Mouse (Mus musculus): Measurements from ENCODE around the gene Zfp704. TPM values are rescaled to one million over a fixed set of nuclear protein-coding genes. Genes with fewer than 3 reads are reported as not detected.

The Zfp704 gene
- total RNA-seq (2021): 1 to 10 TPM; 4.7 to 5.6 TPM
- long read RNA-seq, experiment 1, full-length matches to known transcripts: 1 of 4 reads
- long read RNA-seq, experiment 1, partial matches to known transcripts: 1 of 4 reads
- long read RNA-seq, experiment 1, other reads (novel, unspliced or antisense): 2 of 4 reads
- long read RNA-seq, experiment 2, full-length matches to known transcripts: 1 of 4 reads
- long read RNA-seq, experiment 2, partial matches to known transcripts: 0 of 4 reads
- long read RNA-seq, experiment 2, other reads (novel, unspliced or antisense): 3 of 4 reads

DNA sequence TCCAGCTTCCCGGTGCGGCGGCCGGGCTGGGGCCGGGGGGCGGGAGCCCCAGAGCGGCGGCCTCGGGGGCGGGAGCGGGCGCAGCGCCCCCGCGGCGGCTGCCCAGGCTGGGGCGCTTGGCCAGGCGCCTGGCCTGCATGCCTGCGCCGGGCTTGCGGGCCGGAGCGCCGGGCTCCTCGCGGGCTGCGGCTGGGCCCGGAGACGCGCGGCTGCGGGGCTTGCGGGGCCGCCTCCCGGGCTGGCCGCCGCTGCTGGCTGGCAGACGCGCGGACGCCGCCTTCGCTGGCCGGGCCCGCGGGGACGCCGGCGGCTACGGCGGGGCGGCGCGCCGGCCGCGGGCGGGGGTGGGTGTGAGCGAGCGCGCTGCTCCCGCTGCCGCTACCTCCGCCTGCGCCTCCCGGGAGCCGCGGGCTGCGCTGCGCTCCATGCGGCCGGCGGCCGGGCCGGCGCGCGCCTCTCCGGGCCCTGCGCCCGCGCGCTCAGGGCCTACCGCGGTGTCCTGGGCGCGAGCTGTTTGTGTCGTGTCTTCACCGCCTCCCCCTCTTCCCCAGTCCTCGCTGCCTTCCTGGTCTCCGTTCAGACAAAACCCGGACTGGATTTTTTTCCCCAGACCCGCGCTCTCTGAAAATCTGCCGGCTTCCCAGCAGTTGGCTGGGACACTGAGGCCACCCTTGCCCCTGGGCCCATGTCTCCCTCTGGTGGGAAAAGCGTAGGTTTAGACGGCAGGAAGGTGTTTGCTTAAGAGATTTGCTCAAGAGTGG, at the start of gene Zfp704:
Gene Zfp704 (minus strand): TSS at position 505 of the 761 bp plus-strand sequence.
- peak; percentile 80 for DNase-seq (ENCODE audit: low spot score)

- no peak for DNase-seq (ENCODE audit: low spot score)
Measured at GRCm38 (mm10) chr3:9633036-9634005, 23.4 kb upstream of the Zfp704 start.

DNA sequence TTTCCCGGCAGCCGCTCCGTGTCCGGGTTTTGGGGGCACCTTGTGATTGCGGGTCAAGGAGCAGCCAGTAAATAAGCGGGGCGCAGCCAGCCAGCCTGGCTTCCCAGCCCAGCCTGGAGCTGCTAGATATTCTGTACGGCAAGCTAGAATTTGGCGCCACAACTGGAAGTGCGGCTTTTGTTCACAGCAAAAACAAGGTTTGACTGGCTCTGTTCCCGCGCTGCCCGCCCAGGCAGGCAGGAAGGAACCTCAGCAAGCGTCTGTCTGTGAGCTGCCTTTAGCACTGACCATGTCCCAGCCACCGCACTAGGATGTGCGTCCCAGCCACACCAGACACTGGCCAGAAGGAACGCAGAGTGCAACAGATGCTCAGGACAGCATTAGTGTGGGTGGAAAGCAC, 20.1 kb upstream of the Zfp704 start:
- DNase-seq (ENCODE audit: low spot score): no peak

- no peak for DNase-seq (ENCODE audit: low spot score)
Measured at GRCm38 (mm10) chr3:9628041-9628440, 18.2 kb upstream of the Zfp704 start.

DNA sequence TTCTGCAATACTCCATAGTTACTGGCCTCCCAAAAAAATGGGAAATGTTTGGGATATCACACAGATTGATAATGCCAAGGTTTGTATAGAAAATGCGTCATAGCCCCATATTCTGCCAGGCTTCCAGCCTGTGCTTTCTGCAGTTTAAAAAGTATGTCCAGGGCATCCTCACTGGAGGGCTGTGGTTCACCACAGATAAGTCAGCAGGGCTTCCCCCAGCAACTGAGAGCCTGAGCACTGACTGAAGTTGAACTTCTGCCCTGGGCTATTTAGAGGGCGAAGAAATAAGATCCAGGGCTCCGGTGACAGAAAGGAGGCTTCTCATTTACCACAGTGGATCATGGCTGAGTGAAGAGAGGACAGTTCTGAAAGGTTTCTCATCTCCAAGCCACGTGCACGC, 16.3 kb upstream of the Zfp704 start:
- DNase-seq (ENCODE audit: low spot score): no peak

GRCm38 (mm10) chr3:9620611-9621010, 10.7 kb upstream of the Zfp704 start:
- DNase-seq (ENCODE audit: low spot score): no peak

DNA sequence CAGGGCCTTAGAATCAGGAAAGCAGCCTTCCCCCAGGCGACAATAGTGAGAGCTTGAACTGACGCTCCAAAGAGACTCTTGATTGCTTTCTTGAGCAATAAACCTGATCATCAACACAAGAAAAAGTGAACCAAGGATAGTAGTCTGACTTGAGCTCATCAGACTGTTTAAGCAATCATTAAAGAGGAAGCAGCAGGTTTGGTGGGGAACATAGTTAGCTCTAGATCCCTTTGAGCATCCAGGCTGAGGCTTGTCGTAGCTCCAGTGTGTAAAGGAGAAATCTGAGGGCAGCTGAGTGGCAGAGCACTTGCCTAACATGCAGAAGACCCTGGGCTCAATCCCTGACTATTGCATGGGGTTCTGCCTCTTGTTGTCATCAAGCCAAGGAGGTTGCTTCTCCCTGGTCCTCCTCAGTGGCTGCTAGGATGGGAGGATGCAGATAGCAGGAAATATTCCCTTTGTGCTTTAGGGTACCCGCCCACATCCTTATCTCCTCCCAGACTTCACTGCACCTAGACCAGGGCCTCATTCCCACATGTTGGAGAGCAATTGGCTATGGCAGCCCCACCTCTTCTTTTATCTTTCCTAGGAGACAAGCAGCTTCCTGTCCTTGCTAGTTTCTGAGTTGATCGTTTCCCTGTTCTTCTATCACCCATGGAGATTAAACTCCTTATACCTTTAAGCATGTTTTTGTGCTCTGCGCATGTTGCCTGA, 9.8 kb upstream of the Zfp704 start:
- no peak for DNase-seq (ENCODE audit: low spot score)

DNA sequence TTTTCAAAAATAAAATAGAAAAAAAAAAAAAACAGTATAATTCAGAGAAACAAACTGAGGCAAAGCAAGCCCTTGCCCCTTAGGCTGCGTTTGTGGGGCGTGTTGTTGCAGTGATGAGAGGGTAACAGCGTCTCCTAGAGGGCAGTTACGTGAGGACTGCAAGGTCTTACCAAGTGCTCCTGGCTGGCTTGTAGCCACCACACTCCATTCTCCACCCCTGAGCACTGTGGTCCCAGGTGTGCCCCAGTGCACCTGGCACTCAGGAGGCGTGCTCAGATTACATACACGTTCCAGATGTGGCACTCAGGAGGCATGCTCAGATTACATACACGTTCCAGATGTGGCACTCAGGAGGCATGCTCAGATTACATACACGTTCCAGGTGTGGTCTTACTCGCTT, 7.2 kb upstream of the Zfp704 start:
- no peak for DNase-seq (ENCODE audit: low spot score)

DNA sequence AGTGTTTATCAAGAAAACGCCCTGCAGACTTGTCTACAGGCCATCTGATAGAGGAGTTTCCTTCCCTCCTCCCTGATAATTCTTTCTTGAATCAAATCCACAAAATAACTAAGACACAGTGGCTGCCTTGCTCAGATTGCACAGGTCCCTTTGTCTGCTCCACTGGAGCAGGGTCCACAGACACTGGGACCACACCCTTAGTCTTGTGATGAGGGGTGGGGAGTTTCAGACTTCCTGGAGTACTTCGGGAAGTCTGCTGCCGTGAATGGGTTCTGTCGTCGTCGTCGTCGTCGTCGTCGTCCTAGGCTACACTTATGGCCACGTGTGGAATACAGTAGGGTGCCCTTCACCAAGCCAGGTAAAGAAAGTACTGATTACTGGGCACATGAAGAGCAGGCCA, 4.8 kb upstream of the Zfp704 start:
- DNase-seq (ENCODE audit: low spot score): no peak

- no peak for DNase-seq (ENCODE audit: low spot score)
Measured at GRCm38 (mm10) chr3:9614011-9614410, 4.1 kb upstream of the Zfp704 start.

- DNase-seq (ENCODE audit: low spot score): no peak
Measured at GRCm38 (mm10) chr3:9611226-9611625, 1.3 kb upstream of the Zfp704 start.

DNA sequence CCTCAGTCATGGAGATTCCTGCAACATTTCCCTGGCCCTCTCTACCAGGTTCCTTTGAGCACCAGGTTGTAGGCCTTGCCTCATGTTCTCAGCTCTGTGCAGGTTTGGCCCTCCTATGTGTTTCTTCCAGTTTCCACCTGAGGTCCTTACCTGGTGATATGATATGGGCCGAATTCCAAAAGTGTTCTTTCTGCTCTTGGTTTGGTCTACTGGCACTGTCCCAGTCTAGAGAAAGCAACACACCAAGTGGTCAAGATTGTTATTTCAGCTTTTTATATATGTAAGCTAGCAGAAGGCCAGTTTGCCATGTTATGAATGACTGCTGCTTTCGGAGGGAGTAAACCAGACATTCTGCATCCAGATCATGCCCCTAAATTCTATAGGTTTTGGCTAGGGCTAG, 541 bp upstream of the Zfp704 start:
- DNase-seq (ENCODE audit: low spot score): no peak

DNA sequence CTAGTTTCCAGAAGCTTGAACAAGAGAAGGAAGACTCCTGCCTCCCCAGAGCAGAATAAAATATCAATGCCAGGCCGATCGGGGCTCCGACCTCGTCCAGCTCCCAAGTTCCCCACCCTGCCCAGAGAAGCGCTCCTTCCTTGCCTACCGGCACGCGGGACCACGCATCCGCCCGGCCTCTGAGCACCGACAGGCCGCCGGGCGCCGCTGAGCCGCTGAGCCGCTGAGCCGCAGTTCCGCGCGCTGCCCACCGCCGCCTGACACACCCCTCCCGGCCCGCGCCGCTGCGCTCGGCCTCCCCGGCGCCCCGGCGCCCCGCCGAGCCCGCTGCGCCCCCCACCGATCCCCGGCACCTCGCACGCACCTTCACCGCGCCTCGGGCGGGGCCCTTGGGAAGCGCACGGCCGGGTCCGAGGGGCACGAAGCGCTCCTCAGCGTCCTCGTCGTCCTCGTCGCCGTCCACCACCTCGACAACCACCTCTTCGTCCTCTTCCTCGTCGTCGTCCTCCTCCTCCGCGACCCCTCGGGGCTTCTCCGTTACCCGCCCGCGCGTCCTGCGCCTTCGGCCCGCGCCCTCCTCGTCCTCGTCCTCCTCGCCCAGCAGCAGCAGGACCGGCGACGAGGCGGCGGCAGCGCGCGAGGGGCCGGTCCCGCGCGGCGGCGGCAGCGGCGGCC, 842 bp downstream of the Zfp704 start:
- peak; percentile 22 for DNase-seq (ENCODE audit: low spot score)

DNA sequence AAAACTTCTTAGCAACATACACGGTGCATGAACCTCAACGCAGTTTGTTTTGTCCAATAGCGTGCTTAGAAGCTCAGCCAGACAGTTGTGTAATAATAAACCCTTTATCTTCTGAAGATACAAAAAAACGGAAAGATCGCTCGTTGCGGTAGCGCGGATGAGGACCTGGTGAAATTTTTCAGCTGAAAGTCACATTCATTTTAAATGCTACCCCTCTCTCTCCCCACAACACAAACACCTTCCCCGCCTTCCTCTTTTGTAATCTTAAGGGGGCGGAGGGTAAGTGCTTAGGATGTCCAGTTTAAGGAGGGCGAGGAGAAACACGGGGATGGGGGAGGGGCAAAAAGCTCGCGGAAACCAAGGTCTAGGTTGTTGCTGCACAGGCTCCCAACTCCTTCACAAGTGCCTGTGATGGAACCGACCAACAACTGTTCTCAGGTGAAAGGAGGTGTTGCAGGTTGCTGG, 1.4 kb downstream of the Zfp704 start:
- DNase-seq (ENCODE audit: low spot score): peak; percentile 9

DNA sequence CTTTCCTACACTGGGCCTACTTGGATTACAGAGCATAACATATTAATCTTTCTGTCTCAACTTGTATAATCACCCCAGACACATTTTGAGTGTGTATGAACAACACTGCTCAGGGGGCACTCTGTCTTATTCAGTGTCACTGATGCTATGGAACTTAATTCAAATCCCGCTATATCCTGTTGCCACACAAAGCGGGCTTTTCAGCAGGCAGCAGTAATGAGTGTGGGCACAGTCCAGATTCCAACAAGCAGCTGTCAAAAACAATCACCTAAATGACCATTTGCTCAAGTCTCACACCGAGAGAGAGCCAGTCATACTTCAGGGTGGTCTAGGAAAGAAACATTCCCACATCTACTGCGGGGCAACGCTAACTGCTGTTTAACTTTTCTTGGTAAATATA, 2.2 kb downstream of the Zfp704 start:
- DNase-seq (ENCODE audit: low spot score): no peak

- no peak for DNase-seq (ENCODE audit: low spot score)
Measured at GRCm38 (mm10) chr3:9605784-9606706, 3.8 kb downstream of the Zfp704 start.

DNA sequence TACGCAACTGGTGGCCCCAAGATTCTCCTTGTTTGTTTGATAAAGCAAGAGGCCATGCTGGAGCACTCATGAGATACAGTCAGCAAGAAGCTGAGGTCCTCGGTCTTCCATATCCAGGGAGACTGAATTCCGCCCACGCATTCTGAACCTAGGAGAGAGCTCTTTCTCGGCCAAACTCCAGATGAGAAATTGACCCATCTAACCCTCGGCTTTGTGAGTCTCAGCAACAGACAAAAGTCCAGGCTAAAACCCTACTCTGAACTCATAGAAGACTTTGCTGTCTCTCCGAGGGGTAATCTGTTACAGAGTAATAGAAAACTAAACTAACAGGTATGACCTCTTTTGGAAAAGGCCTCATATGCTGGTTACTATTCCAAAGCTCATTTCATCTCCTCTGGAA, 4.9 kb downstream of the Zfp704 start:
- no peak for DNase-seq (ENCODE audit: low spot score)

- no peak for DNase-seq (ENCODE audit: low spot score)
Measured at GRCm38 (mm10) chr3:9603866-9604265, 6.0 kb downstream of the Zfp704 start.

GRCm38 (mm10) chr3:9600577-9600976, 9.3 kb downstream of the Zfp704 start:
- peak; percentile 5 for DNase-seq (ENCODE audit: low spot score)
